Mouse (Mus musculus) thymus, adult 18-20 months (tissue): ENCODE measurements around the gene Grik3.
A peak's percentile ranks its signal among the peaks of the same experiment; 100 is the strongest.

Experiments
- DNase-seq, 2 experiments: peaks; one replicate each; pipeline ENCODE4 v3.0.0; 2022; ENCODE audit warnings: mixed read lengths in 2 of 2

Grik3 gene

DNA sequence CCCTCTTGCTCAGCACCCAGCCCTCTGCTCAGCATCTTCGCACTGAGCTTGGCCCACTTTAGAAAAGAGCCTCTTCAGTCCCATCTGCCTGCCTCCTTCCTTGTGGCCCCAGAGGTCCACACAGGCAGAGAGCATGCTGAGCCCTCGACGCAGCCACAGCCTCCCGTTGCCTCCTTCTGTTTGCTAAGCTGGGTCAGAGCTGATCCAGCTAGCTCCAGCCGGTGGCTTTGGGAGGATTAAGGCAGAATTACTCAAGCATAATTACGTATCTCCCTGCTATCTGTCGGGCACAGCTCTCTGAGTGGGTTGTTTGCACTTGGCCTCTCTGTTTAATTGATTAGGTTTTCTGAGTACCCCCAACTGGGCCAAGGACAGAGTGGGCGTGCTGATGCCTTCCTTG lies 167.9 kb downstream of the Grik3 start:
- DNase-seq: no peak

DNA sequence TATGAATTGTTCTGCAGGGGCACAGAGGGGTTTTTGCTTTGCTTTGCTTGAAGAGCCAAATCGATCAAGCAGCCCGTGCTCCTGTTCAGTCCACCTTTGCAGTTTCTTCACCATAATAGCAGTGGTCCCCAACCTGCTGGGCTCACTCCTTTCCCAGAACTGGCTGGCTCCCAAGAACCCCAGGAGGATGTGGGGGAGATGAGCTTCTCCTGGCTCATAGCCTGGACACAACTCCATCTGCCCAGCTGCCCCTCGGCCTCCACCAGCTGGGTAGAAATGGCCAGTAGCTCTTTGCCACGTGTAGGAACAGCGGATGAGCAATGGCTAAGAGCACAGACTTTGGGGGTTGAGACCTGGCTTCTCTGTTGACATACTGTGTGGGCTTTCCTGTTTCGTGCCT lies 171.5 kb downstream of the Grik3 start:
- no peak for DNase-seq

DNA sequence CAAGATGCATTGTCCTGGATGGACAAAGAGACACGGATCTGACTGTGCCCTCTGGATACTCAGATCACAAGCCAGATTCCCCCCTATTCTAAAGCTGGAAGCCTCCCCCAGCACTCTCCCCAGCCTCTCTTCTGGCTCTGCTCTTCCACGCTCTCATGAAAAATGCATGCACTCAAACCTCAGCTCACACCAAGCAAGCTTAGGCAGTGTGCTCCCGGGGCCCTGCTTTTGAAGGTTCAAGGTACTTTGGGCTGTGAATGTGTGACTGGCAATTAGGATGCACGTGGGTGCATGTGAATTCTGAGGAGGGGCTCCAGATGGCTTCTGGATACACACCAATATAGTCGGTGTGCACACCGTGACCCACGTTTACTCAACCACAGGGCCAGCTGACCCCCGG lies 172.8 kb downstream of the Grik3 start:
- no peak for DNase-seq

DNA sequence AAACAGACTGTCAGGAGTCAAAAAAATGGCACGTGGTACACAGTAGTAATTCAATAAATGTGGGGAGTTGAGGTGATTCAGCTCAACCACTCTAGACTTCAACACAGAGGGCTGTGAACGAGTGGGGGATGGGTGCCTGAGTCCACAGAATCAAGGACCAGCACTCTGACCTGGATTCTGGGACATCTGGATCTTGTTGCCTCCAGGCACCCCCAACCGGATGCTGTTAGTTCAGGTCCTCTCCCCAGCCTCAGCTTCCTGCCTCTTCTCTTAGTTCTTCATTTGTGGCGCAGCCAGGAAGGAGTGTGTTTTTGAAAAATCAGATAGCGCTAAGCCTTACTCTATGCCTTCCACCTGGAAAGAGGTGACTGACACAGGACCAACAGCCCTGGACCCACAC lies 175.5 kb downstream of the Grik3 start:
- DNase-seq: no peak

DNA sequence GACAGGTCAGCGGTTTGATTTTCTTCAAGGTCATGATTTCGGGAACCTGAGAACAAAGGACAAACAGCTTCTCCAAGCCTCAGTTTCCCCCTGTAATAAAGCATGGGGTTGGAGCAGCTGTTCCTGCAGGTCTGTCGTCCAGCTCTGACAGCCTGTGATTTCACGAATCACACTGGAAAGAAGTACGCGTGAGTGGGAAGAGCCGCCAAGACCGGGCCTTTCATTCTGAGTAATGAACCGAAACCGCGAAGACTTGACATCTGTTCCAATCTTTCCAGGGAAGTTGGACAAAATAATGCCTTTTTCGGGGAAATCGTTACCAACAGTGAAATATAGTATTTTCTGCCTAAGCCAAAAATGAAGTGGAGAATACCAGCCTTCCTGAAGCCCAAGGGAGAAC lies 191.5 kb downstream of the Grik3 start:
- no peak for DNase-seq

DNA sequence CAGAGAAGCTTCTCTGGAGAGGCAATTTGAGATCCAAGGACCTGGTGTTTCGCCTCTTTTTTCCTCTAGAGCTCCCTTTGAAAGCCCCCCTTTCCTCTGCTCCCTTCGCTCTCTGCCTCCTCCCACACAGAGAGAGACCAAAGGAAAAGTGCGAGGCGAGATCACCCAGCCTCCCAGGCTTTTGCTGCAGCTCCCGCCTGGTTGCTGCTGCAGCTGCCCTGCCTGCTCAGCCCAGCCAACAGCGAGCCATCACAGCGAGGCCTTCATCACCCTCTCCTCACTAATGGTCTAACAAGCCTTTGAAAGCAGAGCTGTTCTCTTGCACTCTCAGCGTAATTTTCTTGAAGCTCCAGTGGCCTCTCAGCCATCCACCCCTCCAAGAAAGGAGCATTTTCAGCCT lies 196.6 kb downstream of the Grik3 start:
- DNase-seq: no peak

DNA sequence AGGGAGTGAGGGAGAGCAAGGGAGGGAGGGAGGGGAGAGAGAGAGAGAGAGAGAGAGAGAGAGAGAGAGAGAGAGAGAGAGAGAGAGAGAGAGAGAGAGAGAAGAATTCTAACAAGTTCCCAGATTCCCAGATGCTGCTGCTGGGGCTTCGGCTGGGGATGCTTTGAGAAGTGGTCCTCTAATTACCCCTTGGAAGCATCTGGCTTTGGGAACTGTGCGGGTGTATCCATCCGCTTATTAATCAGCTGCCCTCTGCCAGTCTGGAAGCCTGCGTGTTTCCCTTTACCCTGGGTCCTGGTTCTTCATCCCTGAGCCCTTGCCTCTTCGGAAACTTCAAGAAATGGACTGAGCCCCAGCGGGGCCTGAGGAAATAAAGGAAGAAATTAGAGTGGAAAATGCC lies 204.9 kb downstream of the Grik3 start:
- no peak for DNase-seq

DNA sequence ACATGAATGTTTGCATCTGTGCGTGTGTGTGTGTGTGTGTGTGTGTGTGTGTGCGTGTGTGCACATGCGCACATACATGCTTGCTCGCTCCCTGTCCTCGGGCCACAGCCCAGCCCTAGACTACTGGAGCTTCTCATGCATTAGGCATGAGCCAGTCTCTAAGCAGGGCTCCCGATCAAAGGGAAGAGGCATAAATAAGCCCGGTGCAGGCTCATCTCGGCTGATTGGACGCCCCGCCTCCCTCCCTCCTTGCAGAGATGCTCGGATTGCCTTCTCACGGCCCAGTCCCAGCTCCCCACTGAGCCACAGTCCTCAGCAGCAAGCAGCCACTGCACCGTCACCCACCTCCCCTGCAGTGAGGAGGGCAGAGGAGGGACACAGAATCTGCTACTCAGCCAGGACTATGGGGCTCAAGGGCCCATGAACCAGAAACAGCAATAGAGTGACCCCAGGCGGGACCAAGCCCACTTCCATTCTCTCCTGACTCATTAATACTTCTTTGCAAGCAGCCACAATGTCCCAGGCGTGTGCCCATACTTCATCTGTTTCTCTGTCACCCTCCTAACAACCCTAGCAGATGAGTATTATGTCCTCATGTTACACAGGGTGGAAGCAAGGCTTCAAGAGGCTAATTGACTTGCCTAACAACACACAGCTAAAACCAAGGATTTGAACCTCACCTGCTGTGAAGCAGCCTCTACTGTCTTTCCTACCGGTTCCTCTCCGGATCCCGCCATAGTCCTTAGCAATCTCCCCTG lies 205.9 kb downstream of the Grik3 start:
- no peak for DNase-seq

DNA sequence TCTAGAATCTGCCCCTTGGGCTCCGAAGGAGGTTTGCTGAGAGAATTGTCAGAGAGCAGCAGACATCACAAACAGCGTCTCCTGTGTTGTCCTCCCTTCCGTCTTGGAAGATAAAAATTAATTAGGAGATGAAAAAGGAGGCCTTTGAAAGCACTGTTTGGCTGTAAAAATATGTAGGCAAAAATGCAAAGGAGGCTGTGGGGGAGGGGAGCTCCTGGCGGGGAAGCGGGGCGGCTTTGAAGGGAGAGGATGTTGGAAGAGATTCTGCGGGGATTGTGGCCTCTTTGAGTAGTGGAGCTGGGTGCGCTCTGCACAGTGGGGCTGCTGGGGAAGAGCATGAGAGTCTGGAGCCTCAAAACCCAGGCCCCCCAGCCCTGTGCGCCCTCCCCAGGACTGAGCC lies 207.1 kb downstream of the Grik3 start:
- DNase-seq: no peak

DNA sequence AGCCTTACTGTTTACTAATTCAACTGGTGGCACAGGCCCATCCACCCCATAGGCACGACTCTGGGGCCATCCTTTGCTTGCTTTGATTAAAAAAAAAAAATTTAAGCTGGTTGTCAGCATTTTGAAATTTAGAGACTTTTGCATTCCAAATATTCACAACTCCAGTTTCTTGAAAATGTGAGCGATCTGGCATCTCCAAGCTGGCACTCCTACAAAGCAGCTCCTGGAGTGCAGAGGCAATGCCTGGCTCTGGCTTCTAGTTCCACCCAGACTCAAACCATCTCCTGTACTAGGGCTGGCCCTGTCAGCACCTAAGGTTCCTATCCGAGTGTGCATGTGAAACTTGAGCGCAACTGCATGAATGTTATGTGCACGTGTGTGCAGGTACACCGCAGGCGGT lies 208.6 kb downstream of the Grik3 start:
- no peak for DNase-seq

DNA sequence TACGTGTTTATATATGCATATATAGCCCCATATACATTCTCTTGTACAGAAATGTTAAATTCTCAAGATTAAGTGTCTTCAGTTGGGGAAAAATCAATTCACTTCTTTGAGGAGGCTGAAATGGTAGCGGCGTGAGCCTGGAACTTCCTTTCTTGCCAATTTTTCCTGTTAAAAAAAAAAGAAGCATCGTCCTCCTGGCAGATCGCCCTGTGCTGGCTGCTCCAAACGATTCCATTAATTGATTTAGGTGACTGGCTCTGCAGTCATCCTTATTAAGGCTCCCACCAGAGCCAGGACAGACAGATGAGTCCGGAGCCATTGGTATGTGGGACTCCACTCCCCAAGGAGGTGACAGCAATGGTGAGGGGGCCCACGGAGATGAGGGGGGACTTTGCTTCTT lies 209.8 kb downstream of the Grik3 start:
- no peak for DNase-seq

DNA sequence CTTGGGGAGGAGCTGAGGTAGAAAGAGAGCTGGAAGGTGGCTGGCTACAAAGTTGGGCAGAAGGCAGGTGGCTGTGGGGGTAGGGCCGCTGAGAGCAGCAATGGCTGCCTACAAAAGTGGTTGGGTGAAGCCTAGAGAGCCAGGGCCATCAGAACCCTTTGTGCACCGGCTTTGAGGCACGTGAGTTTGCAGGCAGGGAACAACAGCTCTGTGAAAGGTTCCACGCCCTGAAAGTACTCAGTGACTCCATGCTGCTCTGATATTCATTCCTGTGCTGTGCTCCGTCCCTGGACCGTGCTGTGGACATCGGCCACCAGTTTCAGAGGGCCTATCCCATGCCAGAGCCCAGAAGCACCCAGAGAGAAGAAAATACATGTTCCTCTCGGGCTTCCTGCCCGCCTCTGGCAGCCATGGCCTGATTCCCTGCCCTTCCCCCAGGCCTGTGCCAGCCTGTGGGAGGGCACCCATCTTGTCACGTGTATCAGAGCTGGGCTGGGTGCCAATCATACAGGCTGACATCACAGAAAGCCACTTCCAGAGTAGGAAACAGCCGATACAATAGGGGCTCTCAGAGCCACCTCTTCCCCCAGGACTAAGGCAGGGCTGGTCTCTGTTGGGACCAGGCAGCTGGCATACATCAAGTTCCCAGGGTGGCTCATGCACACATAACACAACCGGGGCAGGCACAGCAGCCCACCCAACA lies 212.3 kb downstream of the Grik3 start:
- DNase-seq: peak in 1 of 2 experiments; percentile 4

DNA sequence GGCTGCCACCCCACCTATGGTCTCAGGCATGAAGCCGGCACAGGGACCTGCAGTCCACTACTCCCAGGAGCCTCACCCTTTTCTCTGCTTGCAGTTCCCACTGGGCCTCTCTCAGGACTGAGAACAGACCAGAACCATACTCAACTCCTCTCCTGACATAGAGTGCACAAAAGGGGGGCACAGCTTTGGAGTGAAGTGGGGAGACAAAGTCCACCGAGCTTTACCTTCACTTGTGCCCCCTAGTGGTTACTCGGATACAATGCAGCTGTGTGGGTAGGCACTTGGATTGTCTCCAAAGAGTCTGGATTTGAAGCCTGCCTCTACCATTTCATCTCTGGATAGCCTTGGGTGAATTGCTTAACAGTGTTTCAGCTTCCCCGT lies 212.8 kb downstream of the Grik3 start:
- no peak for DNase-seq

DNA sequence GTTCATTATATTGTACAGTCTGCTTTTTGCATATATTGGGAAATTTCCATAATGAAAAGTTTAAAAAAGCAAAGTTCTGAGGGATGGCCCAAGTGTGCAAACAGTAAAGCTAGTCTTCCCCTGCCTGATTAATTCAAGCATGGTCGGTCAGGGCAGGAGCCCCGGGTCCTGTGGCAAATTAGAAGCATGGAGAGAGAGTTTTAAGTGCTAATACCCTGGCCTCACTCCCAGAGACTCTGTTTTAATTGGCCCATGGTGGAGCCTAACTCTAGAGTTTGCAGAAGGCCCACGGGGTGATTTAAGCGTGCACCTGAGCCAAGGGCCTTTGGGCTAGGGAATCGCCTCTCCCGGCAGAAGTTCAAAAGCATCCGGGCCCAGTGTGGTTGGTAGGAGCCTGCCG lies 215.2 kb downstream of the Grik3 start:
- DNase-seq: no peak

DNA sequence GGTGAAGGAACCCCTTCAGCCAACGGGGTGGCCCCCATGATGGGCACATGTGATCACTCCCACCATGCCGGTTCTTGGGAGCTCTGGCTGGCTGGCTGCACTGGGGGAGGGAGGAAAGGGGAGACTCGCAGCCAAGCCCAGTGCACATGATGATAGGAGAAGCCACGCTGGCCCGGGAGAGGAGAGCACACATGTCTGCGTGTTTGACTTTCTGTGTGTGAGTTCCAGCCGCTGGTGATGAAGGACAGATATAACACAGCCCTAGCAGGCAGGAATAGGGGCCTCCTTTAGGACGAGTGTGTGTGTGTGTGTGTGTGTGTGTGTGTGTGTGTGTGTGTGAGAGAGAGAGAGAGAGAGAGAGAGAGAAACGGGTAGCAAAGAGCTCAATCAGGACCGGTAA lies 219.2 kb downstream of the Grik3 start:
- no peak for DNase-seq

DNA sequence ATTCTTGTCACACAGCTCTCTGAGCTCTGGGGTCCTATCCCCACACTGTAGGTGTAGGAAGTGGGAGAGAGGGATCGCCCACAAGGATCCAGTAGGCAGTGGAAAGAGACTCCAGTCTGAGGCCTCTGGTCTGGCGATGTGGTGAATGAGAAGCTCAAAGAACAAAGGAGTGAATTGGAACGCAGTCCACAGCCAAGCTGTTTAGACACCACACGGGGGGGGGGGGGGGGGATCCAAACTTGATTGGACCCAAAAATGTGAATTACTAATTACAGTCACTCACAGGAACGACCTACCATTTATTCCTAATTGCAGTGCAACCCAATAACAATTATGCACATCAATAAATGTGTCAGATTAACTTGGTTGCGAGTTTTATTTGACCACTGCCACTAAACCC lies 227.4 kb downstream of the Grik3 start:
- DNase-seq: no peak

DNA sequence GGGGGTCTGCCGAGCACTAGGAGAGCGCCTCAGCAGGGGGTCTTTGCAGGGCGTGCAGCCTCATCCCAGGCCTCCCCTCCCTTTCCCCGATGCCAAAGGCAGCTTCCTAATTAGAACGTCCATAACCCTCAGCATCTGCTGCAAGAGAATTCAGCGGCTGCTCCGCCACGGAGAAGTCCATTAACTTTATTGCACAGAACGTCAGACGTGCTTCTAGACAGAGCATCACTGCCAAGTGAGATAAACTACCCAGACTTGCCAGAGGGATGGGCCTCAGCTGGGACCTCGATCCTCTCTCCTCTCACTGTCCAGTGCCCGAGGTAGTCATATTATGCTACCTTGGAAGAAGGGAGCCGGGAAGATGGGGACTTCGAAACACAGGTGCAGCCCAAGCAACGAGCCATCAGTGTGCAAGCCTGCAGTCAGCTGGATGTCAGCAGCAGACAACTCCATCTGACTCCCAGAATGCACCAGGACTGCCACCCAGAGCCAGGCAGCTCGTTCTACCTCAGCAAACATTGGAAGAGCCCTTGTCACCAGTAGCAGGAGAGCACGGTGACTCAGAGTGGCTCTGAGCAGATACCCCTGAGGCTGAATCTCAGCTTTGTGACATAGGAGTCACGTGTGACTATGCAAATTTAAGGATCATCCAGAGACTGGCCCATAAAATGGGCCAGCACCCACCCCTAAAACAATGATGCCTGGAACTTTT lies 228.1 kb downstream of the Grik3 start:
- DNase-seq: no peak

DNA sequence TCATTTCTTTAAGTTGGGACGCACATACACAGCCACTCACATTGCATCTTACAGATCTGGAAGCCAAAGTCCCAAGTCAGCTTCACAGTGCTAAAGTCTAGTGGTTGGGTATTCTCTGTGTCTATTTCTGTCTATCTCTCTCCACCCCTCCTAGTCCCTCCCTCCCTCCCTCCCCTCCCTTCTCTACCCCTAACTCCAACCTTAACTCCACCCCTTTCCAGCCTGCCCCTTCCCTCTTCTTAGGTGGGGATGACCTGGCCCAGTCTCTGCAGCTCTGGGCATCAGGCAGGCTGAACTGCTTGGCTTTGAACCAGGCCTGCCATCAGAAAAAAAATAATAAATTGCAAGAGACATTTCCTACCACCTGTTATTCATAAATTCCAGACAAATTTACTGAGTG lies 235.7 kb downstream of the Grik3 start:
- no peak for DNase-seq

DNA sequence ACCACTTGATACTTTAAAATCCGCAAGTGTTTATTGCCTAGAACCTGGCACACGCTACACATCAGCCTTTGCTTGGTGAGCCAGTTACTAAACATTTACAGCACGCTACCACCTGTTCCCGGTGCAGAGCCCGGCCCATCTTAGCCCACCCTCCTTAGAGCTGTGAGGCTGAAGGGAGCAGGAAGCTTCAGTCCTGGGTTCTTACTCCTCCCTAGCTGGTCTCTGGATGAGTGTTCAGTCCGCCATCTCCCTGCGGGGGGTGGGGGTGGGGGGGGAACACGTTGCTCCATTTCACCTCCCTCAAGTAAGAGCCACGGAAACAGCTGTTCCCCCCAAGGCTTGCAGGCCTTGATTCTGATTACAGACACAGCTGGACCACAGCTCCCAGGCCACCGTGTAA lies 236.5 kb downstream of the Grik3 start:
- no peak for DNase-seq

DNA sequence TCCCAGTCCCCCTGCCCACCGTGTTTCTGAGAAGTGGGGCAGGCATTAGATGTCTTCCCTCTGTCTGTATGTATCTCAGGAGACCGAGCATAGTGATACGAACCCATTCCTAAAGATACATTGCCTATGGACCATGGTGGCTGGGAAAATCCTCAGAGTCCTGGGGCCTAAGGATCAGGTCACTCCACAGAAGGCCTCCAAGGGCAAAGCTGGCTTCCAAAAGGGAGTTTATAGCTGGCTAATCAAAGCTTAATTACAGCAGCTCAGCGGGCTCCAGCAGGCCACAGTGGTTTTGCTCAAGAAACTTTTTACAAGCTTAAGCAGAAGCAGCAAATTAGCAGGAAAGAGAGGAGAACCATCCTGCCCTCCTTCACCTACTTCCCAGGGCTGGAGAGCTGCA lies 237.1 kb downstream of the Grik3 start:
- DNase-seq: no peak

DNA sequence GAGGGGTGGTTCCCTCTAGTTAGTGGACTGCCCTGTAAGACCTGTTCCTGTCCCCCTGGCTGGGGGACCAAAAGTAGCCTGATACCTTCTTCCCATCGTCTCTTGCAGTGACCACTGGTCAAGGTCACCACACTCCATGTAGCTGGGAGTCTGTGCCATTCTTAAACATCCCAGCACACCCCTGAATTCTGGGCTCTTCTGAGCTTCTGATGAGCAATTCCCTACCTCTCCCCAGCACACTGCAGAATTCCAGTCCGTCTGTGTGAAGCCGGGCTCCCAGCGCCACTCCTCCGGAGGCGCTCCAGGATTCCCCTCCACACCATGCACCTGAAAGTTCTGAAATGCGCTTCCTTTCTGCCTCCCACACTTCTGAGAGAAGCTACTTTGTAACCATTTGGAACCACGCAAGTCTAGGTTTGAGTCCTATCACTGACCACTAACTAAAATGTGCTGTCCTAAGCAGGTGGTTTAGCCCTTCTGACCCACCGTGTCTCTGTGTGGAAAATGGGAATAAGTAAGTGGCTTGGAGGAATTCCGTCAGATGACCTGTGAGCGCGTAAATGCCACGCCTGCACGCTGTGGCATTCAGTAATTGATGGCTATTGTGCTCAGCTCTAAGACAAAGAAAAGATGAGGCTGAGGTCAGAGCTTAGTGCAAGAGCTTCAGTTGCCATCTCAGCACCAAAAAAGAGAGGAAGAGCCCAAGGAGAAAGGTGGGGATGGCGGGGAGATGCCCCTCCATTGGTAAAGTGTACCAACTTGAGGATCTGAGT lies 237.8 kb downstream of the Grik3 start:
- DNase-seq: no peak

DNA sequence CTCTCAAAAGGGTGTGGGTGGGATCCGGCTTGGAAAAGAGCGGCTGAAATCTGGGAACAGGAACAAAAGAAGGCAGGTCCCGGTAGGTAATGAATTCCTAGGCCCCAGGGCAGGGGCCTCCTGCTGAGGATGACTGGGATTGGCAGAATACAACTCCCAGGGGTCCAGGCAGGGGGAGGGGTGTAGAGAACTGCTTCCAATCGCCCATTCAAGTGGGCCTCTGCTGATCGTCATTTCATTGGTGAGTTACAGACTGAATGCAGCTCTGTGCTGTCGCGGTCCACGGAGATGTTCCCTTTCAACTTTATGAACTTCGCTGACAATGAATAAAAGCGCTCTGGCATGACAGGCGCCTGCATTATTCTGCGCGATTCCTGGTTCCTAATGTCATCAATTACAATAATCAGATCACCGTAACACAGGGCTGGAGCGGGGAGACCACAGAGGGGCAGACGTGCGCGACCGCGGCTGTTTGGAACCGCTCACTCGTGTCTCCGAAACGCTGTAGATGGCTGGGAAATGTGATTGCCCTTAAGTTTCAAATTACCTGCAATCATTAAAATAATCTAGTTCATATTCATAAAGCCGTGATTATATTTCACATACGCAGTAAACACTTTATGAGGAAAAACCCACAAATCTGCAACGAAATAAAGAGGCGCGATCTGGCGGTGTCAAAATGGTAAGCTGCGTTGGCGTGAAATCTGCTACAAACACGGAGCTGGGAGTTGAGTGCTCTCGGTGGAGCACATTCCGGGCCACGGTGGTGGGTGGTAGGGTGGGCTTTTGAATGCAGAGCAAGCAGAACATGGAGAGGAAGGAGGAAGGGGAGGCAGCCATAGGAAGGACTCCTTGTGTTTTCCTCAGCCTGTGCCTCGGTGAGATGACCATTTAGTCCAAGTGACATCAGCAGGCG lies 239.1 kb downstream of the Grik3 start:
- no peak for DNase-seq
